Mouse (Mus musculus) G1E (cell line): ENCODE results near the gene Irf2. TPM values are rescaled to one million over a fixed set of nuclear protein-coding genes. Genes with fewer than 3 reads are reported as not detected.

Experiments used
- ATAC-seq: 2 replicates; pipeline ENCODE4 v1.8.0; 2016; ENCODE audit warnings: mild to moderate bottlenecking; ENCODE audit not compliant: insufficient number of reproducible peaks, poor library complexity, low FRiP score, severe bottlenecking; ENCODE audit errors: extremely low read depth
- DNase-seq: peaks from one replicate; pipeline ENCODE4 v3.0.0; 2012; ENCODE audit warnings: low spot score
- H3K27me3 ChIP-seq: 2 replicates; pipeline ENCODE4 v1.6.1; 2012; ENCODE audit warnings: mild to moderate bottlenecking, low read length, inconsistent platforms; ENCODE audit not compliant: insufficient read depth
- H3K36me3 ChIP-seq: replicated peaks from 2 replicates; pipeline ENCODE3; 2012; ENCODE audit warnings: mild to moderate bottlenecking, inconsistent platforms
- H3K4me1 ChIP-seq: 2 replicates; pipeline ENCODE4 v1.6.1; 2012; ENCODE audit warnings: low read depth, low read length, inconsistent platforms, mixed read lengths; ENCODE audit not compliant: insufficient read depth
- H3K4me3 ChIP-seq: 2 replicates; pipeline ENCODE4 v1.5.1; 2012; ENCODE audit warnings: low read depth, mild to moderate bottlenecking, inconsistent platforms, low read length, moderate library complexity, mixed read lengths
- H3K9me3 ChIP-seq: replicated peaks from 2 replicates; pipeline ENCODE4 v1.6.1; 2012; ENCODE audit warnings: inconsistent platforms
- CTCF ChIP-seq: IDR thresholded peaks from 2 replicates; pipeline ENCODE4 v1.5.1; 2012; ENCODE audit warnings: low read depth, low read length, inconsistent platforms, mixed read lengths
- GATA1 ChIP-seq: IDR thresholded peaks from 2 replicates; pipeline ENCODE4 v1.6.1; 2012; ENCODE audit warnings: borderline replicate concordance, low read length, inconsistent platforms, mixed read lengths
- GATA2 ChIP-seq: IDR thresholded peaks from 2 replicates; pipeline ENCODE4 v1.6.1; 2012; ENCODE audit warnings: low read depth, low read length, inconsistent platforms, borderline replicate concordance
- POLR2AphosphoS5 ChIP-seq: IDR thresholded peaks from 2 replicates; pipeline ENCODE4 v1.6.1; 2012; ENCODE audit warnings: low read depth, low read length, inconsistent platforms; ENCODE audit not compliant: insufficient replicate concordance
- TAL1 ChIP-seq: conservative IDR thresholded peaks from 2 replicates; pipeline ENCODE4 v1.6.1; 2012; ENCODE audit warnings: low read depth, low read length, inconsistent platforms, mixed read lengths
- polyA plus RNA-seq: library from polyadenylated mRNA; stranded (reverse); fragments of >175 nt; gene quantifications from 2 replicates; pipeline ENCODE4 v1.2.3, GENCODE M21; 2012
- total RNA-seq, 2 experiments: library from RNA; stranded (forward) in 1 of 2; stranded (reverse) in 1 of 2; fragments of 200-1000 nt in 1 of 2; fragments of >200 nt in 1 of 2; fragmentation: Nextera tagmentation in 1 of 2; gene quantifications; 2 replicates each; pipeline ENCODE4 v1.2.3; 2014 to 2017

The Irf2 gene
- 106 and 111 TPM in 2 replicates for total RNA-seq (2014; fragmentation: Nextera tagmentation)
- total RNA-seq (2017) = 8.8 and 13.4 TPM in 2 replicates
- polyA plus RNA-seq = 13.4 and 16.3 TPM in 2 replicates

DNA sequence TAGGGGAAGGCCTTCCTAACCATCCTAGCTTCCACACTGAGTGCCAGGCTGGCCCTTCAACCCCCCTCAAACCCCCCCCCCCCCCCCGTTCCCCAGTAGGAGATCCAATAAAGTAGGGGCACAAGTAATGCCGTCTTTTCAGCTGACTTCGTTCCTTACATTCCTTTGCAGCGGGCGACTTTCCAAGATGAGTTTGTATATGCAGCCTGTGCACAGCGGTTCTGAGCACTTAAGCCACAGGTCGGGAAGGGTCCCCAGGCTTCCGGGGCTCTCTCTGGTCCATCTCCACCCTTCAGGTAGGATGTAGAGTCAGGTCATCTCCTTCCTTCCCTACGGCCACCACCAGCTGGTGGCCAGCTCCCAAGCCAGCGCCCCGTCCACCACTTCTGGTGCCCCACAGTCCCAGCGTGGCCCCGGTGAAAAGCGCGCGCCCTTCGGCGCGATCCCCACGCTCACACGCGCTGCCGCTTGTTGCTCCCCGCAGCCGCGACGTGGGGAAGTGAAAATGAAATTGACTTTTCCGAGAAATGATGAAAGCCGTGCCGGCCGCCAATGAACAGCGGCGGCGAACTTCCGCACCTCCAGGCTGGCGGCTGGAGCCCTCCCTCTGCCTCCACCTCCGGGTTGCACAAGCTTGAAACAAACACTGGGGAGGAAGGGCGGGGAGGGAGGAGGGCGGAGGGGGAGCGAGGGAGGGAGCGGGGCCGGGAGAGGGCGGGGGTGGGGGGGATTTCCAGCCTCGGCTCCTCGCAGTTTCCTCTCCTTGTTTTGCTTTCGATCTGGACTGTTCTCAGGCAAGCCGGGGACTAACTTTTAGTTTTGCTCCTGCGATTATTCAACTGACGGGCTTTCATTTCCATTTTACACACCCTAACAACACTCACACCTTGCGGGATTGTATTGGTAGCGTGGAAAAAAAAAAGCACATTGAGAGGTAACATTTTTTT is at the start of gene Irf2:
TSS of gene Irf2 (plus strand) at position 730 of the 947 bp plus-strand sequence.
- Histone ChIP-seq H3K36me3 (peaks cover 10% of the 10 kb centered on the region), H3K9me3 (no peaks in the 10 kb centered on the region; the same call in 1 of the 2 replicates), H3K4me3 (peak within 1 kb of the TSS; percentile 93), H3K27me3 (no peaks in the 10 kb centered on the region), H3K4me1 (peaks cover 43% of the 10 kb centered on the region)
- DNase-seq (peak; percentile 88), ATAC-seq (peak; percentile 82)
- TF ChIP-seq GATA1 = no peak
- TF ChIP-seq CTCF = no peak
- TF ChIP-seq POLR2AphosphoS5 = no peak
- TF ChIP-seq TAL1 = no peak
- TF ChIP-seq GATA2 = no peak

DNA sequence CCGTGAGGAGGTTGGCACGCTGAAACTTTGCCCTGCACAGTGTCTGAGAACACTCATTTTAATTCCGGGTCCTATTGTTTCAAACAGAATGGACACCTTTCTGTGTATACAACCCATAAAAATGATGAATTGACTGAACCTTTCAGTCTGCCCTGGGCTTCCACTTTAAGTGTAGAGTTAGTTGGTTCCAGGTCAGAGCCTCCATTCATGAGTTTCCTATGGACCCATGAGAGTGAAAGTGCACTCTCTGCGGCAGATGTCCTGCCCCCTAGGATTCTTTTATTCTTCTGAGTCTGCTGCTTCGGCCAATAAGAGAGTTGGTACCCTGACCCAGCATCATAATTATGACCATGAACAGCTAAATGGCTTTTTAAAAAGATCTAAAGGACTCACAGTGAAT is 49.4 kb upstream of the Irf2 start:
- no peak overlapping the region for H3K4me3 ChIP-seq
- ATAC-seq (no peak), DNase-seq (no peak)
- H3K4me1 ChIP-seq = peaks cover 8% of the 10 kb centered on the region
- peaks cover 5% of the 10 kb centered on the region; the same call in 1 of the 2 replicates for H3K27me3 ChIP-seq
- H3K9me3 ChIP-seq = no peaks in the 10 kb centered on the region
- TF ChIP-seq GATA2 = no peak
- H3K36me3 ChIP-seq = no peaks in the 10 kb centered on the region

DNA sequence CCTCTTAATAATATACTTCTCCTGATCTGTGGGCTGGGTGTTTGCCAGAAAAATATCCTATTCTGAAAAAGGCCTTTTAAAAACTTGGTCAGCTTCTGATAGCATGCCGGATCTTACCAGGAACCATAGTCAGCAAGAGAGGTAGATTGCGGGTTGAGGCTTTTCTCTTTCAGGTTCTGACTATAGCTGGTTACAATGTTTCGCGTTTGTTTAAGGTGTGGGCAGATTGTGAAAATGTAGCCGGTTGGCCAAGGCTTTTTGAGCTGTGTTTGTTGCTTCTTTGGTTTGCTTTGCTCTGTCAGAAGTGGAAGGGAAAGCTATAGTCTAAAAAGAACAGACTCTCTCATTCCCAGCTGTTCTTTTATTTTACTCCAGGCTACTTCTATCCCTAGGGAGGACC is 49.0 kb upstream of the Irf2 start:
- Histone ChIP-seq H3K4me3 (no peak overlapping the region), H3K36me3 (no peaks in the 10 kb centered on the region), H3K9me3 (no peaks in the 10 kb centered on the region), H3K4me1 (peaks cover 8% of the 10 kb centered on the region), H3K27me3 (peaks cover 5% of the 10 kb centered on the region; the same call in 1 of the 2 replicates)
- ATAC-seq (no peak), DNase-seq (no peak)
- no peak for TF ChIP-seq POLR2AphosphoS5
- TF ChIP-seq CTCF = no peak
- TF ChIP-seq GATA2 = no peak
- TF ChIP-seq TAL1 = no peak
- no peak for TF ChIP-seq GATA1

DNA sequence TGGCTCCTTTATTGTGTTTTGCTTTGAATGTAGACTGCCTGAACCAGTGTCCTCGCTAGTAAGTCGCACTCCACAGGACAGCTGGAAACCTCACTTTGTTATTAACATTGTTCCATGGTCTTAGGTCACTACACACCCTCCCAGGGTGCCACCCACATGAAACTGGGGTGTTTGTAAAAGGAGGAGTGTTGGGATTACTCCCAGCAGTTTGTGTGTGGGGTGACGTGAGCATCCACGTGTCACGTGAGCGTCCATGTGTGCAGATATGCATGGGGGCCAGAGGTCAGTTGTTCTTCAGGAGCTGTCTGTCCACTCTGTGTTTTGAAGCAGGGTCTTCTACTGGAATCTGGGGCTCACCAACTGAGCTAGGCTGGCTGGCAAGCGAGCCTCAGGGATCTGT is 48.2 kb upstream of the Irf2 start:
- Histone ChIP-seq H3K4me3 (no peak overlapping the region), H3K9me3 (no peaks in the 10 kb centered on the region)

DNA sequence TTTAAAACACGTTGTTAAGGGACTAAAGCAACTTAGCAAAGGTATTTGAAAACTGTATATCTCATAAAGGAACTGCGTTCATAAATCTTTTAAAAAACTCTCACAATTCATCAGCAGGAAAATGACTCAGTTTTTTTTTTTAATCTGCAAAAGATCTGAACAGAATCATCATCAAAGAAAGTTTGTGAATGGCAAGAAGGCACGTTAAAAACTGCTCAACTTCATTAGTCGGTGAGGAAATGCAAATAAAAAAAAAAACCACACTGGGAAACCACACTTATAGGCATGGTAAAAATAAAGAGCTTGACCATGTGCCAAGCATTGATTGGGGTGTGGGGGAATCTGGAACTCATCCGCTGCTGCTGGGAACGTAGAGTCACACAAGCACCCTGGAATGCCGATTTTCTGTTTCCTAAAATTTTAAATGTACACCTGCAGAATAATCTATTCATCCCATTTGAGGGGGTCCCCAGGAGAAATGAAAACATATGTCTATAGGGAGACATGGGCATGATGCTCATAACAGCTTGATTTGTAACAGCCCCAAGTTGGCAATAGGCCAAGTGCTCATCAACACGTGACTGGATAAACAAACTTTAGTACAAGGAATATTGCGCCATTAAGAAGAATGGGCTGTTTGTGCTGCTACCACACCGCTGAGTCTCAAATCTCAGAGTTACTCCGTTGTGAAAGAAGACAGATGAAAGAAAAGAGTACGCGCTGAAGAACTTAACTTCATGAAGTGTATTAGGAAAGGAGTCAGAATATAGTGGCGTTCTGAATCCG is 43.1 kb upstream of the Irf2 start:
- no peaks in the 10 kb centered on the region for H3K36me3 ChIP-seq
- peaks cover 4% of the 10 kb centered on the region; the same call in 1 of the 2 replicates for H3K4me1 ChIP-seq
- no peak for ATAC-seq
- H3K27me3 ChIP-seq = peaks cover 24% of the 10 kb centered on the region
- H3K4me3 ChIP-seq = no peak overlapping the region
- no peak for TF ChIP-seq CTCF
- no peak for TF ChIP-seq GATA1
- TF ChIP-seq POLR2AphosphoS5 = no peak
- TF ChIP-seq TAL1 = no peak
- no peak for TF ChIP-seq GATA2
- no peaks in the 10 kb centered on the region for H3K9me3 ChIP-seq
- DNase-seq = no peak

More for the DNA sequence above, 48.2 kb upstream of the Irf2 start:
- TF ChIP-seq CTCF (no peak), GATA2 (no peak), GATA1 (no peak), TAL1 (no peak), POLR2AphosphoS5 (no peak)
- H3K27me3 ChIP-seq = peaks cover 5% of the 10 kb centered on the region; the same call in 1 of the 2 replicates
- no peaks in the 10 kb centered on the region for H3K36me3 ChIP-seq
- DNase-seq (no peak), ATAC-seq (no peak)
- peaks cover 8% of the 10 kb centered on the region for H3K4me1 ChIP-seq

DNA sequence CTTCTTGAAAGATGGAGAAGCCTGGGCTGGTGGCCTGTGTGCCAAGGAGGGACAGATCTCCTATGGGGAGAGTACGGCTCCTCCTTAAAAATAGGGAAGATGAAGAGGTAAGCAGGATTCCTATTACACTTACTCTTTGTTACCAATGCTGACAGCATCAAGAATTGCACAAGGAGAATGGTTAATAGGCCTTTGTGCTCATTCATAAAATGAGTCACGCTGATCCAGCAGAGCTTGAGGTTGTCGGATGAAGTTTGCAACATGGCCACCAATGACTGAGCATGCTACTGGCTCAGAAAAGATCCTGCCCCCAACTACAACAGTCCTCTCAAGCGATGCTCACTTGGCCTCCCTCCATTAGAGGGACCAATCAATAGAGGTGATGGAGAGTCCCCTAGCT is 42.0 kb upstream of the Irf2 start:
- ATAC-seq (no peak), DNase-seq (no peak)
- TF ChIP-seq GATA1 (no peak), POLR2AphosphoS5 (no peak), CTCF (no peak), GATA2 (no peak), TAL1 (no peak)
- Histone ChIP-seq H3K27me3 (peaks cover 26% of the 10 kb centered on the region), H3K4me3 (no peak overlapping the region), H3K36me3 (no peaks in the 10 kb centered on the region), H3K4me1 (peaks cover 4% of the 10 kb centered on the region; the same call in 1 of the 2 replicates), H3K9me3 (no peaks in the 10 kb centered on the region)
